Mouse (Mus musculus) cerebellum, adult 8-10 months (tissue): ENCODE results near the gene Nop2.
"Not testable (repeated sequence)": the region's sequence is repeated elsewhere in the genome, so short reads cannot be mapped to it uniquely, and the experiment has no call there.

Source experiments
- DNase-seq: peaks from one replicate; pipeline ENCODE4 v3.0.0; 2022

The Nop2 gene

GRCm38 (mm10) chr6:125155262-125155661 is 23.6 kb downstream of the Nop2 start:
- no peak for DNase-seq

GRCm38 (mm10) chr6:125156491-125156890 is 24.8 kb downstream of the Nop2 start:
- no peak for DNase-seq

GRCm38 (mm10) chr6:125156903-125157614 is 25.4 kb downstream of the Nop2 start:
- DNase-seq, result no peak

- DNase-seq, result no peak
These were observed 27.3 kb downstream of the Nop2 start for GRCm38 (mm10) chr6:125158944-125159492.

- no peak for DNase-seq
These were observed 28.3 kb downstream of the Nop2 start for GRCm38 (mm10) chr6:125159773-125160557.

GRCm38 (mm10) chr6:125160558-125160853 is 28.8 kb downstream of the Nop2 start:
- no peak for DNase-seq

GRCm38 (mm10) chr6:125160854-125161760 is 29.4 kb downstream of the Nop2 start:
- DNase-seq, result no peak

- peak; percentile 66 for DNase-seq
These were observed 30.3 kb downstream of the Nop2 start for GRCm38 (mm10) chr6:125161971-125162370.

- DNase-seq, result not testable (repeated sequence)
These were observed 31.1 kb downstream of the Nop2 start for GRCm38 (mm10) chr6:125162615-125163305.

- DNase-seq, result no peak
These were observed 32.3 kb downstream of the Nop2 start for GRCm38 (mm10) chr6:125163801-125164657.

GRCm38 (mm10) chr6:125164672-125165327 is 33.1 kb downstream of the Nop2 start:
- DNase-seq, result peak; percentile 67

- peak; percentile 98 for DNase-seq
These were observed 33.7 kb downstream of the Nop2 start for GRCm38 (mm10) chr6:125165328-125165891.

GRCm38 (mm10) chr6:125166051-125166751 is 34.5 kb downstream of the Nop2 start, which contains the start of gene Gapdh:
Gene Gapdh, minus strand, starts transcription at chr6:125166467.
- DNase-seq, result peak; percentile 83

- no peak for DNase-seq
These were observed 35.3 kb downstream of the Nop2 start for GRCm38 (mm10) chr6:125166861-125167650.

GRCm38 (mm10) chr6:125168086-125168485 is 36.4 kb downstream of the Nop2 start:
- DNase-seq, result no peak

GRCm38 (mm10) chr6:125170194-125170593 is 38.5 kb downstream of the Nop2 start:
- DNase-seq, result no peak

- no peak for DNase-seq
These were observed 40.8 kb downstream of the Nop2 start for GRCm38 (mm10) chr6:125172474-125172873.

GRCm38 (mm10) chr6:125173256-125173655 is 41.5 kb downstream of the Nop2 start:
- no peak for DNase-seq

- DNase-seq, result no peak
These were observed 43.8 kb downstream of the Nop2 start for GRCm38 (mm10) chr6:125175469-125175868.
